Mouse (Mus musculus) heart, embryonic 11.5 days (tissue): Measurements from ENCODE around the gene Atrnl1. TPM values are rescaled to one million over a fixed set of nuclear protein-coding genes. Genes with fewer than 3 reads are reported as not detected.

Source experiments
- ATAC-seq: fragments of 200-750 bp; cut with Nextera tagmentation; replicated peaks from 2 replicates; pipeline ENCODE4 v1.8.0; 2017; ENCODE audit warnings: moderate library complexity; ENCODE audit not compliant: insufficient number of reproducible peaks, low FRiP score, low TSS enrichment
- H3K27ac ChIP-seq: fragments of 300-500 bp; sonication (generic); 2 replicates; pipeline ENCODE4 v1.5.1; 2014; ENCODE audit warnings: mild to moderate bottlenecking, low read depth, low read length
- H3K27me3 ChIP-seq: fragments of 300-500 bp; sonication (generic); 2 replicates; pipeline ENCODE4 v1.6.1; 2014; ENCODE audit warnings: mild to moderate bottlenecking, low read length, mixed read lengths; ENCODE audit not compliant: control insufficient read depth, insufficient read depth
- H3K36me3 ChIP-seq: fragments of 300-500 bp; sonication (generic); 2 replicates; pipeline ENCODE4 v1.6.1; 2014; ENCODE audit warnings: mild to moderate bottlenecking, low read length, moderate library complexity, mixed read lengths; ENCODE audit not compliant: control insufficient read depth, insufficient read depth
- H3K4me1 ChIP-seq: fragments of 300-500 bp; sonication (generic); 2 replicates; pipeline ENCODE4 v1.6.1; 2014; ENCODE audit warnings: low read length; ENCODE audit not compliant: control insufficient read depth, insufficient read depth
- H3K4me2 ChIP-seq: fragments of 300-500 bp; sonication (generic); 2 replicates; pipeline ENCODE4 v1.6.1; 2014; ENCODE audit warnings: mild to moderate bottlenecking, moderate library complexity
- H3K4me3 ChIP-seq: fragments of 300-500 bp; sonication (generic); 2 replicates; pipeline ENCODE4 v1.5.1; 2014; ENCODE audit warnings: low read depth, low read length
- H3K9ac ChIP-seq: fragments of 300-500 bp; sonication (generic); 2 replicates; pipeline ENCODE4 v1.6.1; 2014; ENCODE audit warnings: mild to moderate bottlenecking, low read depth, low read length, moderate library complexity
- H3K9me3 ChIP-seq: fragments of 300-500 bp; sonication (generic); replicated peaks from 2 replicates; pipeline ENCODE4 v1.6.1; 2016; ENCODE audit warnings: low read length; ENCODE audit not compliant: control insufficient read depth
- WGBS: fragments of 180-500 bp; shearing (Covaris S2); extraction: QIAGEN DNeasy Blood & Tissue Kit; methylation state at CpG from one replicate; pipeline ENCODE4 v1.1.7; 2014; ENCODE audit not compliant: insufficient replicate concordance; 5-methylcytosine and 5-hydroxymethylcytosine counted together
- polyA plus RNA-seq: library from polyadenylated mRNA; unstranded; fragments of >200 nt; fragmentation: Nextera tagmentation; extraction: Ambion mirVana; gene quantifications from 2 replicates; pipeline ENCODE4 v1.2.1, GENCODE M21; 2014

Atrnl1 gene
- polyA plus RNA-seq, 1 experiment from 2014 or later: 4.0 TPM

GRCm38 (mm10) chr19:57802771-57803482, 192.1 kb downstream of the Atrnl1 start:
- no peak overlapping the region for H3K9ac ChIP-seq
- no peaks in the 10 kb centered on the region for H3K27me3 ChIP-seq
- no peaks in the 10 kb centered on the region for H3K9me3 ChIP-seq
- ATAC-seq: no peak
- H3K27ac ChIP-seq: no peak overlapping the region
- H3K4me2 ChIP-seq: no peak overlapping the region
- 61% methylated on average over 14 of the region's 14 CpGs for WGBS
- no peaks in the 10 kb centered on the region for H3K36me3 ChIP-seq
- H3K4me3 ChIP-seq: no peak overlapping the region
- H3K4me1 ChIP-seq: peaks cover 2% of the 10 kb centered on the region; the same call in 1 of the 2 replicates

- Histone ChIP-seq H3K27ac (no peak overlapping the region), H3K4me2 (no peak overlapping the region), H3K4me3 (no peak overlapping the region), H3K4me1 (peaks cover 2% of the 10 kb centered on the region; the same call in 1 of the 2 replicates), H3K9me3 (no peaks in the 10 kb centered on the region), H3K36me3 (no peaks in the 10 kb centered on the region), H3K9ac (no peak overlapping the region), H3K27me3 (no peaks in the 10 kb centered on the region)
- WGBS: 66% methylated on average over 3 of the region's 3 CpGs
- no peak for ATAC-seq
Measured at GRCm38 (mm10) chr19:57803483-57803820, 192.6 kb downstream of the Atrnl1 start.

- Histone ChIP-seq H3K4me2 (no peak overlapping the region), H3K27me3 (no peaks in the 10 kb centered on the region), H3K36me3 (no peaks in the 10 kb centered on the region), H3K4me1 (peaks cover under 1% of the 10 kb centered on the region; the same call in 1 of the 2 replicates), H3K27ac (no peak overlapping the region), H3K9me3 (no peaks in the 10 kb centered on the region), H3K9ac (no peak overlapping the region), H3K4me3 (no peak overlapping the region)
- ATAC-seq: no peak
- WGBS: 81% methylated on average over 2 of the region's 2 CpGs
Measured at GRCm38 (mm10) chr19:57808363-57808762, 197.5 kb downstream of the Atrnl1 start.

- H3K9me3 ChIP-seq: no peaks in the 10 kb centered on the region
- ATAC-seq: no peak
- no peak overlapping the region for H3K27ac ChIP-seq
- H3K9ac ChIP-seq: no peak overlapping the region
- H3K4me2 ChIP-seq: no peak overlapping the region
- H3K36me3 ChIP-seq: no peaks in the 10 kb centered on the region
- H3K4me3 ChIP-seq: no peak overlapping the region
- H3K27me3 ChIP-seq: no peaks in the 10 kb centered on the region
- 85% methylated on average over 6 of the region's 6 CpGs for WGBS
- no peaks in the 10 kb centered on the region for H3K4me1 ChIP-seq
Measured at GRCm38 (mm10) chr19:57814291-57814690, 203.5 kb downstream of the Atrnl1 start.

GRCm38 (mm10) chr19:57816221-57816996, 205.6 kb downstream of the Atrnl1 start:
- no peaks in the 10 kb centered on the region for H3K9me3 ChIP-seq
- H3K36me3 ChIP-seq: no peaks in the 10 kb centered on the region
- H3K4me3 ChIP-seq: no peak overlapping the region
- H3K9ac ChIP-seq: no peak overlapping the region
- H3K4me1 ChIP-seq: no peaks in the 10 kb centered on the region
- 87% methylated on average over 17 of the region's 17 CpGs for WGBS
- no peak overlapping the region for H3K4me2 ChIP-seq
- H3K27me3 ChIP-seq: no peaks in the 10 kb centered on the region
- ATAC-seq: no peak
- no peak overlapping the region for H3K27ac ChIP-seq

GRCm38 (mm10) chr19:57817736-57818135, 206.9 kb downstream of the Atrnl1 start:
- Histone ChIP-seq H3K9me3 (no peaks in the 10 kb centered on the region), H3K27me3 (no peaks in the 10 kb centered on the region), H3K4me2 (no peak overlapping the region), H3K27ac (no peak overlapping the region), H3K9ac (no peak overlapping the region), H3K36me3 (no peaks in the 10 kb centered on the region), H3K4me1 (no peaks in the 10 kb centered on the region), H3K4me3 (no peak overlapping the region)
- ATAC-seq: no peak
- 39% methylated on average over 11 of the region's 11 CpGs for WGBS

- Histone ChIP-seq H3K36me3 (no peaks in the 10 kb centered on the region), H3K27me3 (no peaks in the 10 kb centered on the region), H3K9me3 (no peaks in the 10 kb centered on the region), H3K27ac (no peak overlapping the region), H3K9ac (no peak overlapping the region), H3K4me1 (no peaks in the 10 kb centered on the region), H3K4me2 (no peak overlapping the region), H3K4me3 (no peak overlapping the region)
- no peak for ATAC-seq
- WGBS: 82% methylated on average over 4 of the region's 4 CpGs
Measured at GRCm38 (mm10) chr19:57823446-57823845, 212.6 kb downstream of the Atrnl1 start.

GRCm38 (mm10) chr19:57825271-57826207, 214.7 kb downstream of the Atrnl1 start:
- H3K4me1 ChIP-seq: no peaks in the 10 kb centered on the region
- H3K27ac ChIP-seq: no peak overlapping the region
- H3K4me2 ChIP-seq: no peak overlapping the region
- H3K4me3 ChIP-seq: no peak overlapping the region
- H3K9ac ChIP-seq: no peak overlapping the region
- no peaks in the 10 kb centered on the region for H3K36me3 ChIP-seq
- no peaks in the 10 kb centered on the region for H3K9me3 ChIP-seq
- no peaks in the 10 kb centered on the region for H3K27me3 ChIP-seq
- WGBS: 79% methylated on average over 13 of the region's 13 CpGs
- ATAC-seq: no peak
